Mouse (Mus musculus) gastrocnemius, postnatal 4 days (tissue): ENCODE data around the gene Olfml2a. TPM values are rescaled to one million over a fixed set of nuclear protein-coding genes. Genes with fewer than 3 reads are reported as not detected.

Source experiments
- DNase-seq, 2 experiments: peaks; one replicate each; pipeline ENCODE4 v3.0.0; 2021 to 2022; ENCODE audit warnings: low spot score in 2 of 2, mixed read lengths in 2 of 2
- total RNA-seq, 2 experiments: library from RNA; stranded (reverse); gene quantifications; 2 replicates each; pipeline ENCODE4 v1.2.3; 2021

Olfml2a gene
- total RNA-seq, 2 experiments from 2014 or later, result 39.3 to 46.4 TPM

GRCm38 (mm10) chr2:38936721-38937378 is 5.1 kb downstream of the Olfml2a start:
- no peak for DNase-seq

GRCm38 (mm10) chr2:38937396-38937795 is 5.6 kb downstream of the Olfml2a start:
- DNase-seq, result peak in 1 of 2 experiments; percentile 12

GRCm38 (mm10) chr2:38938007-38938406 is 6.2 kb downstream of the Olfml2a start:
- peak in 1 of 2 experiments; percentile 11 for DNase-seq

- no peak for DNase-seq
These were observed 7.3 kb downstream of the Olfml2a start for GRCm38 (mm10) chr2:38939047-38939446.

GRCm38 (mm10) chr2:38941426-38941825 is 9.6 kb downstream of the Olfml2a start:
- DNase-seq, result peak in 1 of 2 experiments; percentile 10

GRCm38 (mm10) chr2:38941898-38942297 is 10.1 kb downstream of the Olfml2a start:
- DNase-seq, result no peak

- DNase-seq, result no peak
These were observed 11.4 kb downstream of the Olfml2a start for GRCm38 (mm10) chr2:38943161-38943560.

- DNase-seq, result peak in 1 of 2 experiments; percentile 3
These were observed 12.2 kb downstream of the Olfml2a start for GRCm38 (mm10) chr2:38943977-38944376.

- peak in 1 of 2 experiments; percentile 67 for DNase-seq
These were observed 12.8 kb downstream of the Olfml2a start for GRCm38 (mm10) chr2:38944460-38945161.

- DNase-seq, result no peak
These were observed 15.8 kb downstream of the Olfml2a start for GRCm38 (mm10) chr2:38947566-38947965.

- peak in 1 of 2 experiments; percentile 78 for DNase-seq
These were observed 18.5 kb downstream of the Olfml2a start for GRCm38 (mm10) chr2:38950281-38950719.

GRCm38 (mm10) chr2:38953152-38953883 is 21.5 kb downstream of the Olfml2a start:
- peak in 1 of 2 experiments; percentile 77 for DNase-seq

- no peak for DNase-seq
These were observed 24.3 kb downstream of the Olfml2a start for GRCm38 (mm10) chr2:38956062-38956461.

GRCm38 (mm10) chr2:38957671-38958223 is 26.0 kb downstream of the Olfml2a start:
- no peak for DNase-seq

- no peak for DNase-seq
These were observed 32.4 kb downstream of the Olfml2a start for GRCm38 (mm10) chr2:38964198-38964597.

- no peak for DNase-seq
These were observed 37.9 kb downstream of the Olfml2a start for GRCm38 (mm10) chr2:38969650-38970049.

- DNase-seq, result no peak
These were observed 38.3 kb downstream of the Olfml2a start for GRCm38 (mm10) chr2:38970057-38970456.

- no peak for DNase-seq
These were observed 41.4 kb downstream of the Olfml2a start for GRCm38 (mm10) chr2:38973223-38973622.

GRCm38 (mm10) chr2:38973701-38974100 is 41.9 kb downstream of the Olfml2a start:
- DNase-seq, result no peak

- no peak for DNase-seq
These were observed 42.4 kb downstream of the Olfml2a start for GRCm38 (mm10) chr2:38974171-38974570.

- no peak for DNase-seq
These were observed 43.4 kb downstream of the Olfml2a start for GRCm38 (mm10) chr2:38975181-38975580.
